Mouse (Mus musculus) spleen, adult 12 weeks (tissue): ENCODE results near the gene Adcy5.

Experiments
- DNase-seq: peaks from one replicate; pipeline ENCODE4 v3.0.0; 2022; ENCODE audit warnings: low spot score

Gene Adcy5

GRCm38 (mm10) chr16:35156832-35157231, 2.2 kb downstream of the Adcy5 start:
- no peak for DNase-seq

- DNase-seq = no peak
These were observed 4.9 kb downstream of the Adcy5 start for GRCm38 (mm10) chr16:35159532-35159931.

DNA sequence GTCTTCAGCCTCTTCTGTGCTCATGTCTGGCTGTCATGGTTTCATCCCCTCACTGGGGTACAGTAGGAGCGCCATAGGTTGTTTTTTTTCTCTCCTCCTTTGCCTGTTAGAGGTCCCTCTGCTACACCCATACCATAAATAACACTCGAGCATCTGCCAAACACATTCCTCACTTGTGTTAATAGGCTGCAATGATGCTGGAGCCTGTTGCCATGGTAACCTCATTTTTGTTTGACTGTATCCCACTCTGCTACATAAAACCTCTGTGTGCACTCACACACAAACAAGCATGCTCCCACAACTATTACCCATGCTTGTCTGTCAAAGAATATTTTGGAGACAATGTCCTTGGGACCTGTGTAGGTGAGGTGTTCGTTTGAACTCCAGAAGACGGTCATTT, 5.3 kb downstream of the Adcy5 start:
- no peak for DNase-seq

DNA sequence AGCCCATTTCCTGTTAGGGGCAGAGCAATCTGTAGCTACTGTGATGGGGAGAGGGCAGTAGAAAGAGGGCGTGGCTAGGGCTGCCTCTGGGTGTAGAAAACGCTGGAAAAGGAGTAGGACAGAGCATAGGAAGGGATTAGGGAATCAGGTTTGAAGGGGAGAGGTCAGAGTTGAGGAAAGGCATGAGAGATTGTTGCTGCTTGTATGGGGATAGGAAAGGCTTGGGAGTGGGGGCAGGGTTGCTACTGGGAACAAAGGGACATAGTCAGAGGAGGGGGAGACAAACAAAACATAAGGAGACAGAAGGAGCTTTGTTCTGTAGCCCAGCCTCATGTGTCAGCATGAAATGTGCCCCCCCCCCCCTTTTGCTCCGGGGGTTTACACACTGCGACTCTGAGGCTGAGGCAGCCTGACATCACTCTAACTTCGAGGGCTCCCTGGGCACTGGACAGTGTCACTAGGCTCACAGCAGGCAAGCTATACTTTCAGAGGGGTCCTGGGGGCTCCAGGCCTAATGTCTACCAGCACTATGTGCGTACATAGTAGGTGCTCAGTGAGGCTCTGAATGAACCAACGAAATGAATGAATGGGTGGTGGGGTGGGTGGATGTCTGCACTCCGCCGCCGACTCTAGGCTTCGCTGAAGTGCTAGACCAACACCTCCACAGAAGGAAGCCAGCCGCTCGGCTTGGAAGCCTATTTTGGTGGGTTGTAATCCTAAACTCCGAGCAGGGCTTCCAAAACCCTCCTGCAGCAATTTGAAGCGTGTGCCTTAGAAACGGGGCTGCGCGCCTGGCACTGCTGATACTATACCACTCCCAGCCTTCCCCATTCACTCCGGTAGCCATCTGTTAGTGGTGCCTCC, 9.9 kb downstream of the Adcy5 start:
- DNase-seq = no peak

DNA sequence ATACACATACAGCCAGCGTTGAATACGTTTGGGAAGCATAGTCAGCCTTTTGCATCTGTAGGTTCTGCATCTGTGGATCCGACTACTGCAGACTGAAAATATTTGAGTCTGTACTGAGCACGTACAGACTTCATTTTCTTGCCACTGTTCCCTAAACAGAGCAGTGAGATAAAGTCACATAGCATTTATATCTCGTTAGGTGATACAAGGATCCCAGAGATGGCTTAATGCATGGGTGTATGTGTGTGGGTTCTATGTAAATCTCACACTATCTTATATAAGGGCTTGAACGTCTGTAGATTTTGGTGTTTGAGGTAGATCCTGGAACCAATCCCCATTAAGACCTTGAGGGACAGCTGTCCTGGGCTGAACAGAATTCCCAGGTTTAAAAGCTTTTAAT, 10.7 kb downstream of the Adcy5 start:
- no peak for DNase-seq

DNA sequence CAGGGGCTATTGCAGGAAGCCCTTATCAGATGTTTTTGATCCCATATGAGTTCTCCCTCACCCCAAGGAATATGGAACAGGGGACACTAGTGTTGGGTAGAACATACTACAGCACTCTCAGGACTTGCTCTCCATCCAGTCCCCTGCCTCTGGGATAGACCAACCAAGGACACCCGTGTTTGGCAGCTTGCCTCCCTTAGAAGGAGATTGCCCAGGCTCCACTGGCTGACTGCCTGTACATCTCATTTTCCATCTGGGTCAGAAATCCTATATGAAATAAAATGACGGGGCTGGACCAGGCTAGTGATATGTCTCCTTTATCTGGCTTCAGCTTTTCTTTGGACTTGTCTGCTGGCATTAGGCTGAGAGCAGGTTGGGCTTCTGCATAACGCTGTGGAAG, 11.1 kb downstream of the Adcy5 start:
- no peak for DNase-seq

DNA sequence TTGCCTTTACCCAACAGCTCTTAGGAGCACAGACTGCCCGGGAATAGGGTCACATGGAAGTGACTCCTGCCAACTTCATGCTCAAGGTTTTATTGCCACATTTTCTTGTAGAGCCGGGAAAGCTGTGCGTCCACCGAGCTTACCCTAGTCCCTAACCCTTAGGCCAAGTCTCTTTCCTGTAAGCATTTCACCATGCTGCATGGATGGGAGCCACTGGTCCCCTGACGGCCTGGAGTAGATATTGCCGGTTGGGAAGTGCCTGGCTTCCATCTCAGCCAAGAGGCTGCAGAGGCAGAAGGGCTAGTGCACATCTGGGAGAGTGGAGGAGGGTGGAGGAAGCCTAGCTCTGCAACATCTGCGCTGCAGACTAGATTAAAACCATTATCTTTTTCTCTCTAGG, 14.8 kb downstream of the Adcy5 start:
- no peak for DNase-seq

- DNase-seq = no peak
These were observed 17.5 kb downstream of the Adcy5 start for GRCm38 (mm10) chr16:35172195-35172594.

- no peak for DNase-seq
These were observed 23.8 kb downstream of the Adcy5 start for GRCm38 (mm10) chr16:35178516-35178915.

- DNase-seq = no peak
These were observed 24.4 kb downstream of the Adcy5 start for GRCm38 (mm10) chr16:35179082-35179481.

GRCm38 (mm10) chr16:35183161-35183560, 28.5 kb downstream of the Adcy5 start:
- no peak for DNase-seq

DNA sequence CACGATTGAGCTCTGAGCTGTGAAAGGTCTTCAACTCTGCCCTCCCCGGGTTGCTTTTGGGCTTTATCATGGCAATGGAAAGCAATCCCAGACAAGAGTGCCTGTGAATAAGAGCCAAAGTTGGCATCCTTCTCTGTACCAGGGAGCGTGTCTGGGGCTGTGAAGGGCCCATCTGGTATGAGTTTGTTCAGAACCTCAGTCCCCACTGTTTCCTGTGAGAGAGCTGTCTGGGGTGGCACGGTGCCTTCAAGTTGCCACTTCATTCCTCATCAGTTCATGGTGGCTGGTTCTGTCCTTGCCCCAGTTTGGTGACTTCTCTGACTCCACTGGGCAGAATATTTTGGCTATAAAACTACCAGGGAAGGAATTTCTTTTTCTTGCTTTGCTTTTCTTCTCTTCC, 33.4 kb downstream of the Adcy5 start:
- DNase-seq = no peak

- DNase-seq = no peak
These were observed 34.9 kb downstream of the Adcy5 start for GRCm38 (mm10) chr16:35189420-35190141.

DNA sequence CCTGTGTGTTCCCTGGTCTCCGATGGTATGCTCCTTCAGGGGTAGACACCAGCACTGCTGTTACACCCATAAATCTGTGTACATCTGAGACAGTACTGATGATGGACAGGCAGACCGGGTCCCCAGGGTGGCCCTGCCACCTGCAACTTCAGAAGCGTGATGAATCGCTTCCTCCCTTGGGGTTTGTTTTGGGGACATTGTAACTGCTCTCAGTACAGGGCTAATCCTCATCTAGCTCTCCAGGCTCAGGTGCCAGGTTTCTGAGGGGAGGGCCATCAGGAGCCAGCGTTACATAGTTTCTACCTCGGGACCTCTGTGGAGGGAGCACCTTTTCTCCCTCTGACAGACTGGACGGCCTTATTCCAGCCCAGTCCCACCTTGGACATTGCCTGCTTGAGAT, 36.1 kb downstream of the Adcy5 start:
- DNase-seq = no peak

- DNase-seq = no peak
These were observed 36.6 kb downstream of the Adcy5 start for GRCm38 (mm10) chr16:35191271-35191670.

GRCm38 (mm10) chr16:35192471-35192870, 37.8 kb downstream of the Adcy5 start:
- no peak for DNase-seq

GRCm38 (mm10) chr16:35193357-35193756, 38.7 kb downstream of the Adcy5 start:
- no peak for DNase-seq

DNA sequence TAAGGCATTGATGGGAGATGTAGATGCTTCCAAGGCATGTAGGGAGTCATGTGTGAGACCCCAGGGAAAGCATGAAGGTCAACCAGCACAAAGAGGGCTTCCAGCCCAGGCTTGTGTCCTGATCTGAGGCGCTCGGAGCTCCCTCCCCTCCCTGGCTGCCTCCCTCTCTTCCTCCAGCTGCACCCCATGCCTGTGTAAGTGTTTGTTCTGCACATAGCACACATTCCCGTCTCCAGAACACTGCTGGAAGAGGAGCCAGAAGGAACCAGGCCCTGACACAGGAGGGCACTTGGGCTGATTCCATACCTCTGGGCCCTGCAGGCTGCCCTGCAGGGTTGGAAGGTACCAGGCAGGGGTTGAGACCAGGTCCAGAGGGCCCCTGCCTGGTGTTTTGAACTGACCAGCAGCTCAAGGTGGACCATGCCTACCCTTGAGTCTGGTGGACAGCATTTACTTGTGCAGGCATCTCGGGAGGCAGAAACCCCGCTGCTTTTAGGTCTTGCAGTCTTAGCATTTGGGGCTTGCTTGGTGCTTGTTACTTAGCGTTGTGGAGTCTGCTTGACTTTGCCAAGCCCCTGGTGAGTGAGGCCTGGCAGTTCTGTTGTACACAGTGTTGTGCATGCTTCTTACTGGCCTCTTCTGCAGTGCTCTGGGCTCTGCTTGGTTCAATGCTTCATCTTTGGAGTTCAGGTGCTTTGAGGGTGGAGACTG, 45.2 kb downstream of the Adcy5 start:
- DNase-seq = no peak

DNA sequence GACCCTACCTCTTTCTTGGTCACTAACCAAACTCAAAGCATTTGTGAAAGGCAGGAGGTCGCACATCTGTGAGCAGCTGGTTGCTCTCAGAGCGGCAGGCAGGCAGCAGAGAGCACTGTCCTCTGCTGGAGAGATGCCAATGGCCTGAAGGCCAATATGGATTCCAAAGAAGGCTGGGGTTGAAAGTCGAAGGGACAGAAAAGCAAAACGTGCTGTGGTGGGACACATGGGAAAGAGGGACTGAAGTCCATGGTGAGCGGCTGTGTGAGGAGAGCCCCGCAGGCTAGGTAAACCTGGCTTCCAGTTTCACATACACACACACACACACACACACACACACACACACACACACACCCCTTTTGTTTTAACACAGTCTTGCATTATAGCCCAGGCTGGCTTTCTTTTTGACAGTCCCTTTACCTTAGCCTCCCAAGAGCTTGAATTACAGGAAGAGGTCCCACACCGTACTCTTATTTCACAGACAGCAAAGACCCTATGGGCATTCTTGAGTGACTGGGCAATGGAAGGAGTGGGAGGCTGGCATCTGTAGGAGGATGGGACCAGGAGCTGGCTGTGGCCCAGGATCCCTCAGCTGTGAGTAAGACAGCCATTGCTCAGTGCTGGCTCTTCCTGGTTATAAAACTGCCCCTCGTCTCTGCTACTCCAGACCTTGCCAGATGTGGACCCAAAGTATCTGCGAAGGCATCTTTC, 45.9 kb downstream of the Adcy5 start:
- no peak for DNase-seq

GRCm38 (mm10) chr16:35201281-35201680, 46.6 kb downstream of the Adcy5 start:
- DNase-seq = no peak

DNA sequence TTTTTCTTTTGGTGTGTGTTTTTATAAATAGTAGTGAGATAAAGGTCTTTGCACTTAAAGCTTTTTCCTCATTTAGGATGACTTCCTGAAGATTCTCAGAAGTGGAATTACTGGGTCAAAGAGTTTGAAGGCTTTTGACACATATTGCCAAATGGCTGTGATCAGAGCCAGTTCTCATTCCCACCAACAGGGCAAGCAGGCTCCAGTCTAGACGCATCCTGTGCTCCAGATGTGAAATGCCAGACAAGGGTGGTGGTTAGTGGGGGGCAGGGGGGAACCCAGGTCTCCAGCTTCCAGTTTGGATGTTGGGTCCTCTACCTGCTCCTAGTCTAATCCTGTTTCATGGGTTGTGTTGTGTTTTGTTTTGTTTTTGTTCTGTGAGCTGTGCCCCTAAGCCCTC, 48.8 kb downstream of the Adcy5 start:
- no peak for DNase-seq

DNA sequence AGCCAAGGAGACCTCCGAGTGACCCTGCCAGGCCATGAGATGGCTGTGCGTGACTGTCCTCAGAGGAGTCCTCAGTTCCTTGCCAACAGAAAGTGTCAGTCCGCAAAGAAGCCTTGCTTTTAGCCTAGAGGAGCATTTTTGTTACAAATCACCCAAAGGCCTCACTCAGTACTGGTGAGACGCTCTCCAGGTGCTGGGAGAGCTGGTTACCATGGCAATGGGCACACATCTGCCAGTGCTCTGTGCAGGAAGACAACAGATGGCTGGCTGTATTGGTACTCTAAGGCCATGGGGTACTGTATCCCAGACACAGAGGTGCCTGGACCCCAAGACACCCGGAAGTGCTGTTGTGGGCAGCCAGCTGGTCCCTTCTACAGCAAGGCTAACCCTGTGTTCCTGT, 51.0 kb downstream of the Adcy5 start:
- DNase-seq = no peak
